Mouse (Mus musculus) myocyte (in vitro differentiated cells): ENCODE results near the gene Cd80. TPM values are rescaled to one million over a fixed set of nuclear protein-coding genes. Genes with fewer than 3 reads are reported as not detected.
"Not testable (repeated sequence)": the region's sequence is repeated elsewhere in the genome, so short reads cannot be mapped to it uniquely, and the experiment has no call there.

ENCODE experiments used
- H3K27me3 ChIP-seq: one replicate; pipeline ENCODE4 v1.6.1; 2011; ENCODE audit not compliant: control insufficient read depth, insufficient read depth, insufficient read length
- H3K36me3 ChIP-seq: one replicate; pipeline ENCODE4 v1.6.1; 2011; ENCODE audit not compliant: control insufficient read depth, insufficient read depth
- H3K4me2 ChIP-seq: one replicate; pipeline ENCODE4 v1.6.1; 2011; ENCODE audit warnings: low read depth, control low read depth
- H3K4me3 ChIP-seq: one replicate; pipeline ENCODE4 v1.5.1; 2011; ENCODE audit warnings: mild to moderate bottlenecking, control low read depth, moderate library complexity
- H3K79me2 ChIP-seq: one replicate; pipeline ENCODE4 v1.6.1; 2011; ENCODE audit not compliant: control insufficient read depth, insufficient read depth
- H3ac ChIP-seq: one replicate; pipeline ENCODE4 v1.6.1; 2011; ENCODE audit not compliant: control insufficient read depth, insufficient read length
- CEBPB ChIP-seq: IDR thresholded peaks from 2 replicates; pipeline ENCODE4 v1.6.1; 2011; ENCODE audit warnings: mild to moderate bottlenecking, moderate library complexity; ENCODE audit not compliant: poor library complexity, insufficient read depth, severe bottlenecking
- E2F4 ChIP-seq: IDR thresholded peaks from one replicate; pipeline ENCODE4 v1.6.1; 2011; ENCODE audit warnings: mild to moderate bottlenecking, control low read depth, moderate library complexity; ENCODE audit not compliant: insufficient read depth
- MAX ChIP-seq: IDR thresholded peaks from one replicate; pipeline ENCODE4 v1.6.1; 2011; ENCODE audit warnings: low read depth, mild to moderate bottlenecking, control low read depth
- MYOD1 ChIP-seq, 3 experiments: IDR thresholded peaks; one replicate each; pipeline ENCODE4 v1.6.1; 2011; ENCODE audit warnings: control low read depth in 2 of 3, low read depth in 2 of 3, mild to moderate bottlenecking in 2 of 3, moderate library complexity in 1 of 3; ENCODE audit not compliant: insufficient read length in 2 of 3, control insufficient read depth in 1 of 3
- MYOG ChIP-seq, 3 experiments: IDR thresholded peaks; one replicate each; pipeline ENCODE4 v1.6.1; 2011; ENCODE audit warnings: control low read depth in 2 of 3, low read depth in 2 of 3, mild to moderate bottlenecking in 2 of 3; ENCODE audit not compliant: insufficient read length in 2 of 3, control insufficient read depth in 1 of 3, insufficient read depth in 1 of 3
- POLR2A ChIP-seq: IDR thresholded peaks from one replicate; pipeline ENCODE4 v1.6.1; 2011; ENCODE audit warnings: low read depth, mild to moderate bottlenecking, control low read depth, moderate library complexity; ENCODE audit not compliant: insufficient read length
- POLR2AphosphoS2 ChIP-seq: IDR thresholded peaks from one replicate; pipeline ENCODE4 v1.6.1; 2011; ENCODE audit warnings: low read depth, control low read depth; ENCODE audit not compliant: insufficient read length
- REST ChIP-seq: IDR thresholded peaks from one replicate; pipeline ENCODE4 v1.6.1; 2011; ENCODE audit warnings: mild to moderate bottlenecking, control low read depth, moderate library complexity; ENCODE audit not compliant: insufficient read depth, insufficient read length
- SRF ChIP-seq: IDR thresholded peaks from one replicate; pipeline ENCODE4 v1.6.1; 2011; ENCODE audit warnings: low read depth; ENCODE audit not compliant: control insufficient read depth, insufficient read length
- TCF12 ChIP-seq: IDR thresholded peaks from one replicate; pipeline ENCODE4 v1.6.1; 2011; ENCODE audit warnings: mild to moderate bottlenecking, control low read depth; ENCODE audit not compliant: poor library complexity, insufficient read depth, severe bottlenecking
- TCF3 ChIP-seq: IDR thresholded peaks from one replicate; pipeline ENCODE4 v1.6.1; 2011; ENCODE audit warnings: low read depth, control low read depth; ENCODE audit not compliant: insufficient read length
- USF1 ChIP-seq: IDR thresholded peaks from one replicate; pipeline ENCODE4 v1.6.1; 2011; ENCODE audit warnings: low read depth, mild to moderate bottlenecking, control low read depth, moderate library complexity
- polyA plus RNA-seq: library from polyadenylated mRNA; unstranded; fragments of >200 nt; fragmentation: generic; extraction: Trizol; gene quantifications from one replicate; pipeline ENCODE4 v1.2.1, GENCODE M21; 2012; ENCODE audit warnings: missing spikeins

The Cd80 gene
- polyA plus RNA-seq, 1 experiment: 27.1 TPM

DNA sequence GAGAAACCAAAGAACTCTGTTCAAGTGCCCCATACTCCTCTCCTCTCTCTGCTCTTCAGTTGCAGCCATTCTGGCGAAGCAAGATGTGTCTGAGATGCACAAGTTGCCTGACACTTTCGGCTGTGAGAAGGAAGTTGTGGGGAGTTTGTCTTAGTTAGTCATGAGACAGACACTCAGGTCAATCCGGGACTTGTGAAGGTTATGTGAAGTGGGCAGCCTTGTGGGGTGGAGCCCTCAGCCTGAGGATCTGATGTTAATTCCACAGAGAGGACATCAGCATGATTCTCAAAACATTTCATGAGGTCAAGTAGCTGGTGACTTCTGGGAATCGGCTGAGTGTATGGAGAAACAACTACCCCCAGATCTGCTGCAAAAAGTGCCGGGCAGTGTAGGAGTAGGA is 13.8 kb upstream of the Cd80 start:
- Histone ChIP-seq H3K36me3 (peaks cover 30% of the 10 kb centered on the region), H3ac (no peak overlapping the region), H3K27me3 (no peaks in the 10 kb centered on the region), H3K4me2 (no peak overlapping the region), H3K4me3 (no peak overlapping the region), H3K79me2 (no peaks in the 10 kb centered on the region)
- peak; percentile 29 for TF ChIP-seq POLR2AphosphoS2
- TF ChIP-seq POLR2A: no peak
- TF ChIP-seq MAX: no peak

DNA sequence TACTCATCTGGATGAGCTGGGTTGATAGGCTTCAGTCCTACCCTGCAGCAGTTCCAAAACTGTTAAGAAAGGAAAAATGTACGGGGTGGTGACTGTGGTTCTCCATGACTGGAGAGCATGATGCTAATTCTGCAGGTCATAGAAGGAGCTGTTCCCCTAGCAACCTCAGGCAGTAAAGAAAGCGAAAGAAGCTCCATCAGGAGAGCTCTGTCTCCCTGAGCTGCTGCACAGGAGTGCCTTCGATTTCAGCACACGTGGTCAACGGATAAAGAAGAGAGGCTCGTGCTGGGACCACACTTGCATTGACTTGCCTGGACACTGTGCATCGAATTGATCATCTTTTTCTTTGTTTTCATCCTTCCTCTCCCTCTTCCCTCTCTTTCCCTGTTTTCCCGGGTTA is 13.1 kb upstream of the Cd80 start:
- Histone ChIP-seq H3K79me2 (no peaks in the 10 kb centered on the region), H3K36me3 (peaks cover 36% of the 10 kb centered on the region), H3K27me3 (no peaks in the 10 kb centered on the region), H3K4me2 (no peak overlapping the region), H3ac (no peak overlapping the region), H3K4me3 (no peak overlapping the region)
- no peak for TF ChIP-seq MYOD1 (IDR thresholded peaks at IDR 0.05; ENCODE audit: control insufficient read depth in 1 of 3, insufficient read length in 2 of 3, low read depth in 2 of 3)
- TF ChIP-seq TCF12: no peak
- no peak for TF ChIP-seq POLR2A
- TF ChIP-seq TCF3: no peak
- no peak for TF ChIP-seq CEBPB

DNA sequence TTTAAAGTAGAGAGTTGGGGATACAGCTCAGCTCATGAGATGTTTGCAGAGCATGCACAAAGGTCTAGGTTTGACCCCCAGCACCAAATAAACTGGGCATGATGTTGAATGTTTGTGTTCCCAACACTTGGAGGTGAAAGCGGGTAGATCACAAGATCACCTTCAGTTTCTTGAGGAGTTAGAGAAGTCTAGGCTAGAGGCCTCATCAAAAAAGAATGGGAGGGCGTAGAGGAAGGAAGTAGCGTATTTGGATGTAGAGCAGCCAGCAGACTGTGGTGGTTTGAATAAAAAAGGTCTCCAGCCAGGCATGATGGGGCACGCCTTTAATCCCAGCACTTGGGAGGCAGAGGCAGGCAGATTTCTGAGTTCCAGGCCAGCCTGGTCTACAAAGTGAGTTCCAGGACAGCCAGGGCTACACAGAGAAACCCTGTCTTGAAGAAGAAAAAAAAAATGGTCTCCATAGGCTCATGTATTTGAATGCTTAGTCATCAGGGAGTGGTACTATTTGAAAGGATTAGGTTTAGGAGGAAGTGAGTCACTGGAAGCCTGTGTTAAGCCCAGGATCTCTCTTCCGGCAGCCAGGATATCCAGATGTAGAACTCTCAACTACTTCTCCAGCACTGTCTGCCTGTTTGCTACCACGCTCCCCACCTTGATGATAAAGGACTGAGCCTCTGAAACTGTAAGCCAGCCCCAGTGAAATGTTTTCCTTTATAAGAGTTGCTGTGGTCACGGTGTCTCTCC is 11.5 kb upstream of the Cd80 start:
- H3K27me3 ChIP-seq: no peaks in the 10 kb centered on the region
- no peak overlapping the region for H3K4me2 ChIP-seq
- no peak overlapping the region for H3K4me3 ChIP-seq
- H3ac ChIP-seq: no peak overlapping the region
- H3K36me3 ChIP-seq: peaks cover 53% of the 10 kb centered on the region
- TF ChIP-seq USF1 (no peak), TCF3 (no peak), TCF12 (no peak)
- H3K79me2 ChIP-seq: no peaks in the 10 kb centered on the region

DNA sequence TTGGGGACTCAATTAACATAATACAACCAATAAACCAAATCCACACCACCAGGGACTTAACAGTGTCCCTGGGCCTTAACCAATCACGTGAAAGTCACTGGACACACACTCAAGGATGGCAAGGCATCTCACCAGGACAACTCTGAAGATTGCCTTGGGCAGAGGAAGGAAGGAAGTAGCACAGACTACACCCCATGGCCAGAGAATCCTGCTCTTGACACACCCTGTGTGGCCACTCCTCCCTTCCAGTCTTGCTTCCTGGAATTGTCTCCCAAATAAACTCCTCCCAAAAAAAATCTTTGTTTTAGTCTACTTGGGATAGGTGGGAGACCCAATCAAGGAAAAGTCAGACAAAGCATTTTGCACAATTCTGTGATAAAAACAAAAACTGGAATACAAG is 10.3 kb upstream of the Cd80 start:
- Histone ChIP-seq H3K4me2 (no peak overlapping the region), H3K36me3 (peaks cover 63% of the 10 kb centered on the region), H3K27me3 (no peaks in the 10 kb centered on the region), H3K4me3 (no peak overlapping the region), H3ac (no peak overlapping the region), H3K79me2 (no peaks in the 10 kb centered on the region)
- TF ChIP-seq TCF3 (no peak), POLR2AphosphoS2 (no peak), REST (no peak), CEBPB (no peak), POLR2A (no peak), TCF12 (no peak), MYOD1 (IDR thresholded peaks at IDR 0.05; ENCODE audit: control insufficient read depth in 1 of 3, insufficient read length in 2 of 3, low read depth in 2 of 3) (no peak), USF1 (no peak), E2F4 (no peak), SRF (no peak), MAX (no peak), MYOG (IDR thresholded peaks at IDR 0.05; ENCODE audit: control insufficient read depth in 1 of 3, insufficient read depth in 1 of 3, insufficient read length in 2 of 3, low read depth in 2 of 3) (no peak)

DNA sequence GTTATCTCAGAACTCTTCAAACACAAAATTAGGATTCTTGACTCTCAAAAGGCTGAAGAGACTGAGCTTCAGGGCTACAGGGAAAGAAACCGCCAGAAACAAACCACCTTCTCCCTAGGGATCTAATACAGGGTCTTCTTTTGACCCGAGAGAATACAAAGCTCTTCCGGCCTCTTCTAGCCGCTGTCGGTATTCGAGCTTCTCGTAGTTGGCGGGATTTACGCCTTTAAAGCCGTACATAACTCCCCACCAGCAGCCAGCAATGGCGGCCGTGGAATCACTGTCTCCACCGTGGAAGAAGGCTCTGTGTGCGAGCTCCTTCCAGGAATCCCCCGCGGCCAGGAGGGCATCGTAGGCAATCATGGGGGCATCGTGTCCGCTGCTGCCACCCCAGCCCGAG is 9.8 kb upstream of the Cd80 start:
- TF ChIP-seq USF1 (no peak), REST (no peak), POLR2AphosphoS2 (no peak), MYOD1 (IDR thresholded peaks at IDR 0.05; ENCODE audit: control insufficient read depth in 1 of 3, insufficient read length in 2 of 3, low read depth in 2 of 3) (no peak), SRF (no peak), MYOG (IDR thresholded peaks at IDR 0.05; ENCODE audit: control insufficient read depth in 1 of 3, insufficient read depth in 1 of 3, insufficient read length in 2 of 3, low read depth in 2 of 3) (no peak), CEBPB (no peak), MAX (no peak), TCF12 (no peak), POLR2A (no peak), E2F4 (no peak), TCF3 (no peak)
- H3K79me2 ChIP-seq: peaks cover 1% of the 10 kb centered on the region
- no peak overlapping the region for H3K4me3 ChIP-seq
- no peak overlapping the region for H3K4me2 ChIP-seq
- no peak overlapping the region for H3ac ChIP-seq
- H3K36me3 ChIP-seq: peaks cover 68% of the 10 kb centered on the region
- H3K27me3 ChIP-seq: no peaks in the 10 kb centered on the region

DNA sequence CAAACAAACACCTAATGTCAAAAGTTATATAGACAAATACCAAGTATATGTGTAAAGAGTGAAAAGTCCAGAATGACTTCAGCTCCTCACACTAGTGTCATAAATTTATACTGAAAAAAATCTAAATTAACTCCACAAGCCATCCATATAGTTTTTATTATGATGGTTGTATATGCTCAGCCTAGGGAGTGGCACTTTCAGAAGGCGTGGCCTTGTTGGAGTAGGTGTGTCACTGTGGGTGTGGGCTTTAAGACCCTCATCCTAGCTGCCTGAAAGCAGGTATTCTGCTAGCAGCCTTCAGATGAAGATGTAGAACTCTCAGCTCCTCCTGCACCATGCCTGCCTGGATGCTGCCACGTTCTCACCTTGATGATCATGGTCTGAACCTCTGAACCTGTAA is 9.2 kb upstream of the Cd80 start:
- H3K27me3 ChIP-seq, H3K79me2 ChIP-seq, H3K4me3 ChIP-seq, H3ac ChIP-seq, H3K4me2 ChIP-seq: not testable (repeated sequence)
- peaks cover 69% of the 10 kb centered on the region for H3K36me3 ChIP-seq
